Mouse (Mus musculus) brain, embryonic 18.5 days (tissue): ENCODE data around the gene Zfp810.

Source experiments
- DNase-seq: peaks from one replicate; pipeline ENCODE4 v3.0.0-alpha.2; 2012; ENCODE audit warnings: low read depth, low spot score

Zfp810 gene

GRCm38 (mm10) chr9:22260092-22260422, 47.4 kb downstream of the Zfp810 start:
- DNase-seq = no peak

- DNase-seq = peak; percentile 67
Measured at GRCm38 (mm10) chr9:22259184-22260091, 48.0 kb downstream of the Zfp810 start, which contains the start of gene Zfp599. TSS of gene Zfp599 (minus strand) at chr9:22259895.

- DNase-seq = no peak
Measured at GRCm38 (mm10) chr9:22258784-22259183, 48.7 kb downstream of the Zfp810 start.

GRCm38 (mm10) chr9:22256579-22256978, 50.9 kb downstream of the Zfp810 start:
- DNase-seq = no peak

GRCm38 (mm10) chr9:22244242-22244641, 63.2 kb downstream of the Zfp810 start:
- no peak for DNase-seq

GRCm38 (mm10) chr9:22240001-22240400, 67.4 kb downstream of the Zfp810 start:
- DNase-seq = no peak

GRCm38 (mm10) chr9:22230556-22230955, 76.9 kb downstream of the Zfp810 start:
- DNase-seq = no peak

GRCm38 (mm10) chr9:22230061-22230460, 77.4 kb downstream of the Zfp810 start:
- DNase-seq = no peak

GRCm38 (mm10) chr9:22229386-22230026, 77.9 kb downstream of the Zfp810 start:
- no peak for DNase-seq

GRCm38 (mm10) chr9:22226846-22227245, 80.6 kb downstream of the Zfp810 start:
- no peak for DNase-seq
